Mouse (Mus musculus): ENCODE results near the gene Mia. TPM values are rescaled to one million over a fixed set of nuclear protein-coding genes. Genes with fewer than 3 reads are reported as not detected.

The Mia gene
- polyA plus RNA-seq, 1 experiment from 2014 or later: 0.45 TPM

- no peaks in the 10 kb centered on the region for H3K9me3 ChIP-seq (replicated peaks)
- peaks cover 63% of the 10 kb centered on the region for H3K4me1 ChIP-seq
- peak overlapping the region; percentile 92 for H3K27ac ChIP-seq
- H3K27me3 ChIP-seq (replicated peaks): no peaks in the 10 kb centered on the region
- under 1% methylated on average over 40 of the region's 43 CpGs for WGBS (ENCODE audit: insufficient replicate concordance)
- peaks cover 45% of the 10 kb centered on the region for H3K36me3 ChIP-seq
- H3K4me3 ChIP-seq: peak overlapping the region; percentile 84
- peak; percentile 76 for ATAC-seq
- H3K4me2 ChIP-seq: peak overlapping the region; percentile 81
- H3K9ac ChIP-seq: peak overlapping the region; percentile 90
These were observed 14.7 kb downstream of the Mia start for GRCm38 (mm10) chr7:27166229-27166613.

GRCm38 (mm10) chr7:27165696-27166095 is 15.3 kb downstream of the Mia start:
- Histone ChIP-seq H3K9ac (peak overlapping the region; percentile 90), H3K27me3 (replicated peaks) (no peaks in the 10 kb centered on the region), H3K4me2 (peak overlapping the region; percentile 81), H3K27ac (peak overlapping the region; percentile 92), H3K4me3 (peak overlapping the region; percentile 84), H3K9me3 (replicated peaks) (no peaks in the 10 kb centered on the region), H3K4me1 (peaks cover 68% of the 10 kb centered on the region), H3K36me3 (peaks cover 47% of the 10 kb centered on the region)
- peak; percentile 1; the same call in 1 of the 2 replicates for ATAC-seq
- 4% methylated on average over 8 of the region's 8 CpGs for WGBS (ENCODE audit: insufficient replicate concordance)

DNA sequence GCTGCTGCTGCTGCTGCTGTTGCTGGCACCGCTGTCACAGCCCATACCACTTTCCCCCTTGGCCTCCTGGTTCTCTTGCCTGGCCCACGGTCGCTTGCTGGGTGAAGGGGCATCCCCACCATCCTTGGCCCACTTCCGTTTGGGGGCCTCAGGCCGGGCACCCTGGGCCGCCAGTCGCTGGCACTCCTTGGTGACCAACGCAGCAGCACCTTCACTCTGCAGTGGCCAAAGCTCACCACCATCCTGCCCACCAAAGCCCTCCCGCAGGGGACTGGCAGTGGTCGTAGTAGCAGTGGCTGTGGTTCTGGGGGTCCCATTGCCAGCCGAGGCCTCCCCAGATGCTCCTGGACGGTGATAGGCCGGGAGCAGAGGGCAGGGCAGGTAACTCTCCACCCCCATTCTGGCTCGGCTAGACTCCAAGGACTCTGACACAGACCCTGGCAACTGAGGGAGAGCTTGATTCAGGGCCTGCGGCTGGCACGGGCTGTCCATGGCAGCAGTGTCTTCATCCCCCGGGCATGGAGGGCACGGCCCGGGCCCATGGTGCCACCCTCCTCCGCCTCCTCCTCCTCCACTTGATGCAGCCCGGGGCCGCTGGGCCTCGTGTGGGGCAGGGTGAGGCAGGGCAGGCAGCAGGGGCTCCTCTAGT is 15.8 kb downstream of the Mia start:
- Histone ChIP-seq H3K36me3 (peaks cover 47% of the 10 kb centered on the region), H3K4me2 (peak overlapping the region; percentile 81), H3K4me3 (peak overlapping the region; percentile 84), H3K4me1 (peaks cover 74% of the 10 kb centered on the region), H3K27ac (peak overlapping the region; percentile 92), H3K27me3 (replicated peaks) (no peaks in the 10 kb centered on the region), H3K9ac (peak overlapping the region; percentile 90), H3K9me3 (replicated peaks) (no peaks in the 10 kb centered on the region)
- no peak for ATAC-seq
- WGBS (ENCODE audit: insufficient replicate concordance): 76% methylated on average over 23 of the region's 23 CpGs

DNA sequence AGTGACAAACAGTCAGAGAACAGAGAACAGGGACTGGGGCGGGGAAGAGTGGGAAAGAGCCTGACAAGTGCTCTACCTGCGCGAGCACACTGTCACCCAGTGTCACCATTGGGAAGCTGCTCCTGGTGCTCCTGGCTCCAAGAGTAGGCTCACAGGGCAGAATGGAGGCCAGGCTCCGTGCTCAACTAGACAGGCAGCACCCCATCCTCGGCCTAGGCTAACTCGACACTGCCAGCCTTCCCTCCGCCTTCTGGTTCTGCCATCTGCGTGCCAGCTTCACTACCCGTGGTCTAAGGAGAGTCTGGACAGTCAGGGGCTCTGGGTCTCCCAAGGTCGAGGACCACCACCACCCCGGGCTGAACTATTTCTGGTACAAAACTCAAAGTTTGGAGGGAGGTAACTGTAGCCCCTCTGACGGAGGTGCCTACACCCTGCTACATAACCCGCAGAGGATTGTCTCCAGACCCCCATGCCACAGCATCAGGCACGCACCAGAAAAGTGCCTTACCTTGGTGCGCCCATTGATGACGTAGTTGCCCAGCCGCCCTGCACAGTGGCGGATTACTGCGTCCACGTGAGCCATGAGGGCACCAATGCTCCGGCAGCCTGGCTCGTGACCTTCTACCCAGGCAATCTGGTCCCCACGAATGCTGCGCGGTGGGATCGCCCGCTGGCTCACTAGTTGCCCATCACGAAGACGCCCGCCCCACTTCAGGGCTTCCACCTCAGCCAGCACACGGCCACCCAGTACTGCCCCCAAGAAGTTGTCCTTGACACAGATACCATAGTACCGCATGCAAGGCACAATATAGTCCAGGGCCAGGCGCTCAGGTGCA is 16.6 kb downstream of the Mia start:
- peaks cover 76% of the 10 kb centered on the region for H3K4me1 ChIP-seq
- 0 out of 2 replicates have a peak overlapping the region, but pooled peaks have one; percentile 3 for H3K9ac ChIP-seq
- no peaks in the 10 kb centered on the region for H3K27me3 ChIP-seq (replicated peaks)
- H3K4me2 ChIP-seq: peak overlapping the region; percentile 81
- H3K9me3 ChIP-seq (replicated peaks): no peaks in the 10 kb centered on the region
- no peak overlapping the region for H3K27ac ChIP-seq
- ATAC-seq: no peak
- H3K36me3 ChIP-seq: peaks cover 51% of the 10 kb centered on the region
- peak overlapping the region; percentile 20; the same call in 1 of the 2 replicates for H3K4me3 ChIP-seq
- WGBS (ENCODE audit: insufficient replicate concordance): 82% methylated on average over 33 of the region's 33 CpGs

DNA sequence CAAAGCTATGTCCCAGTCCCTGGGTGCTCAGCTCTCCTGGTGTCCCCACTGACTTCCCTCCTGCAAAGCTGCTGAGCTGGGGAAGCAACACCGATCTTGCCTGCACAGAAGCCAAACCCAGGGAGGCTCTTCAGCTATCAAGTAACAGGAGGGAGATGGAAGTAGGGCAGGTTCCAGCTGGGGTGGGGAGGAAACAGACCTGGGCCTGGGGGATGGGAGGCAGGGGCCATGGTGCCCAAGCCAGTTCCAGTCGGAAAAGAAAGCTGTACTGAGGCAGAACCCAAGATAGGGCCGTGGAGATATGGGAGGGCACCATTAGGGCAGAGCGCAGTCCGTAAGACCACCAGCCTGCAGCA is 17.5 kb downstream of the Mia start:
- peaks cover 60% of the 10 kb centered on the region for H3K36me3 ChIP-seq

DNA sequence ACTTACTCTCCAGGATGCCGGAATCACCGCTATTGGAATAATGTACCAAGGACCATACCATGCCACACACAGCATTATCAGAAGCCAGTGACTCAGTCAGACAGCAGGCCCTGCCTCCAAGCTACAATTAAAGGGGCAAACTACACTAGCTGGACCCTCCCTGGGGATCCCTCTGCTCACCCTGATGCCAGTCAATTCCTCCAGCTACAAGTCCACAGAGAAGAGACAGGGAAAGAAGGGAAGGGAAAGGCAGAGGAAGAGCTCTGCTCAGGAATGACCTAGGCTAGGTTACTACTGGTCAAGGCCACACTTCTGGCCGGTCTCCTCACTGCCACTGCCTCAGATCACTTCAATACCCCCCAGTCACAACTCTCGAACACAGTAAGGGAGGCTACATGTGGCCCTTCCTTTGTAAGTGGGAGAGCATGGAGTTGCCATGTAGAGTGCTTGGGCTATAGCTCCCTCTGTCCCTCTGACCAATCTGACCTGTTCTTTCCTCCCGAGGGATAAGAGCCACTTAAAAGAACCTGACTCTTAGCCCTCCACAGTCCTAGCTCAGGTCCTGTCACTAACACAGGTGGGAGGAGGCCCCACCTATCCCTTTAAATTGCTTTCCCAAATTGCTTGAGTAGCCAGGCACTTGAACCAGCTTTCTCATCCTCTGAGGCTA is 18.0 kb downstream of the Mia start:
- no peak overlapping the region for H3K4me3 ChIP-seq
- no peaks in the 10 kb centered on the region for H3K9me3 ChIP-seq (replicated peaks)
- H3K36me3 ChIP-seq: peaks cover 65% of the 10 kb centered on the region
- H3K9ac ChIP-seq: 0 out of 2 replicates have a peak overlapping the region, but pooled peaks have one; percentile 17
- peak overlapping the region; percentile 33; the same call in 1 of the 2 replicates for H3K4me2 ChIP-seq
- no peak overlapping the region for H3K27ac ChIP-seq
- no peaks in the 10 kb centered on the region for H3K27me3 ChIP-seq (replicated peaks)
- H3K4me1 ChIP-seq: peaks cover 67% of the 10 kb centered on the region
- ATAC-seq: no peak
- WGBS (ENCODE audit: insufficient replicate concordance): 72% methylated on average over 5 of the region's 5 CpGs

More for the DNA sequence above, 17.5 kb downstream of the Mia start:
- H3K27me3 ChIP-seq (replicated peaks): no peaks in the 10 kb centered on the region
- H3K4me2 ChIP-seq: peak overlapping the region; percentile 33; the same call in 1 of the 2 replicates
- H3K9me3 ChIP-seq (replicated peaks): no peaks in the 10 kb centered on the region
- peak overlapping the region; percentile 17; the same call in 1 of the 2 replicates for H3K9ac ChIP-seq
- no peak for ATAC-seq
- no peak overlapping the region for H3K27ac ChIP-seq
- 73% methylated on average over 5 of the region's 5 CpGs for WGBS (ENCODE audit: insufficient replicate concordance)
- peaks cover 72% of the 10 kb centered on the region for H3K4me1 ChIP-seq
- H3K4me3 ChIP-seq: no peak overlapping the region

DNA sequence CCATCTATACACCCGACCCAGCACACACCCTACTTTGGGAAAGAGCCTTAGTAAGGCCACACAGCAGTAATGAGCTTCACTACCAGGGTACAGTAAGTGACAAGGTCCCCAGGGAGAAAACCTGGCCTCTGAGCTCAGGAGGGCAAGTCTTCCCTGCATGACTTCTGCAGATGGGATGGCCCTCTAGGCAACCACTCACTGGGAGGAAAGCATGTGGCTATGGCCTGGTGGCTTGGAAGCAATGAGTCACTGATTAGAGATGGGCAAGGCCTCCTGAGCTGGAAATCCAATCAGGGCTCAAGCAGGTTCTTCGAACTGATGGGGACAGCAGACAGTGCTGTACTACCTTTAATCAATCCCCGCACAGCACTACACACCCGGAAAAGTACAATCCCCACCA is 19.2 kb downstream of the Mia start:
- H3K9me3 ChIP-seq (replicated peaks): no peaks in the 10 kb centered on the region
- H3K36me3 ChIP-seq: peaks cover 74% of the 10 kb centered on the region
- no peak overlapping the region for H3K4me3 ChIP-seq
- 78% methylated on average over 4 of the region's 4 CpGs for WGBS (ENCODE audit: insufficient replicate concordance)
- H3K4me1 ChIP-seq: peaks cover 59% of the 10 kb centered on the region
- H3K4me2 ChIP-seq: no peak overlapping the region
- no peaks in the 10 kb centered on the region for H3K27me3 ChIP-seq (replicated peaks)
- H3K27ac ChIP-seq: no peak overlapping the region
- ATAC-seq: no peak
- H3K9ac ChIP-seq: no peak overlapping the region

- no peak overlapping the region for H3K27ac ChIP-seq
- H3K4me2 ChIP-seq: no peak overlapping the region
- peaks cover 76% of the 10 kb centered on the region for H3K36me3 ChIP-seq
- H3K9me3 ChIP-seq (replicated peaks): no peaks in the 10 kb centered on the region
- H3K4me3 ChIP-seq: no peak overlapping the region
- no peak for ATAC-seq
- H3K4me1 ChIP-seq: peaks cover 58% of the 10 kb centered on the region
- WGBS (ENCODE audit: insufficient replicate concordance): 70% methylated on average over 3 of the region's 3 CpGs
- no peaks in the 10 kb centered on the region for H3K27me3 ChIP-seq (replicated peaks)
- H3K9ac ChIP-seq: no peak overlapping the region
These were observed 20.0 kb downstream of the Mia start for GRCm38 (mm10) chr7:27160921-27161320.

DNA sequence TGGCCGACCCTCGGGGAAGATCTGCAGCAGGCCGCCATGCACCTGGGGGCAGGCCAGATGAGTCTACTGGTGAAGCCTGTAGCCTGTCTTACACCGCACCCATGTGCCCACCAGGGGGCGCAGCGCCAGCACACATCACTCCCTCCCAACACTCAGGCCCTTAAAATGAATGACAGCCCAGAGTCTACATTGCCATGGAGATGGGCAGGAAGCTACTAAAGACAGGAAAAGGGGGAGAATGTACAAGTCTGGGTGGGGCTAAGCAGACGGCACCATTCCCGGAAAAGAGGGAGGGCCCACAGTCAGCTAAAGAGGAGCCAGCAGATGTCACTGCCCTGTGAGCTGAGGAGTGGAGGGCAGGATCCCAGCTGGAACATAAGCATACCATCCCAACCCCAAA is 21.1 kb downstream of the Mia start:
- Histone ChIP-seq H3K27ac (no peak overlapping the region), H3K36me3 (peaks cover 70% of the 10 kb centered on the region), H3K9me3 (replicated peaks) (no peaks in the 10 kb centered on the region), H3K27me3 (replicated peaks) (no peaks in the 10 kb centered on the region), H3K4me1 (peaks cover 47% of the 10 kb centered on the region), H3K9ac (no peak overlapping the region), H3K4me3 (no peak overlapping the region), H3K4me2 (no peak overlapping the region)
- peak; percentile 83 for ATAC-seq
- WGBS (ENCODE audit: insufficient replicate concordance): 13% methylated on average over 8 of the region's 8 CpGs

DNA sequence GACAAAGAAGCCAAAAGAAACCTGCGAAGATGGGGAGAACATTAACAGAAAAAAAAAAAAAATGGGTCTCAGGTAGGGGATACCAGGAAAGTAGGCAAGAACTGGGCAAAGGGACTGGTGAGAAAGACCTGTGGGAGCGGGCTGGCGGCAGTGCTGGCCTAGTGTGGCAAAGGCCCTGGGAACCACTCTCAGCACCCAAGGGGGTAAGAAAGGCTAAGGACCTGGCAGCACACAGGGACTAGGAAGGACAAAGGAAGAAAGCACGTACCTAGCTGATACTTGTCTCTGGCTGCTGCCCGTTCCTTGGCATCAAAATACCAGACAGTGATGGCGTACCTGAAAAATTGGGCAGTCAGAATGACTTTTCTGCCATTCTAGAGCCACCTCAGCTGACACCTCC is 21.7 kb downstream of the Mia start:
- H3K36me3 ChIP-seq: peaks cover 64% of the 10 kb centered on the region

DNA sequence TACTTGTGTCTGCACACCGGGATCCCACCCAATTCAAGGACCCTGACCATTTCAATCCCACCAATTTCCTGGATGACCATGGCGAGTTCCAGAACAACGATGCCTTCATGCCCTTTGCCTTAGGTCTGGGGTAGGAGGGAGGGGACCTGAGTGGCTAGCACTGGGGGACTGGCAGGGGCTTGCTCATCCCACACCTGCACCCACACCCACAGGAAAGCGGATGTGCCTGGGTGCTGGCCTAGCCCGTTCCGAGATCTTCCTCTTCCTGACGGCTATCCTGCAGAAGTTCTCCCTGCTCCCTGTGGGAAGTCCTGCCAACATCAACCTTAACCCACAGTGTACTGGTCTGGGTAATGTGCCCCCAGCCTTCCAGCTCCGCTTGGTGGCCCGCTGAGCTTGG is 22.8 kb downstream of the Mia start:
- Histone ChIP-seq H3K27me3 (replicated peaks) (no peaks in the 10 kb centered on the region), H3K27ac (no peak overlapping the region), H3K9ac (no peak overlapping the region), H3K4me3 (no peak overlapping the region), H3K9me3 (replicated peaks) (no peaks in the 10 kb centered on the region), H3K36me3 (peaks cover 53% of the 10 kb centered on the region), H3K4me1 (peaks cover 30% of the 10 kb centered on the region), H3K4me2 (no peak overlapping the region)
- 91% methylated on average over 9 of the region's 9 CpGs for WGBS (ENCODE audit: insufficient replicate concordance)
- ATAC-seq: no peak

More for the DNA sequence above, 21.7 kb downstream of the Mia start:
- Histone ChIP-seq H3K9me3 (replicated peaks) (no peaks in the 10 kb centered on the region), H3K9ac (no peak overlapping the region), H3K27ac (no peak overlapping the region), H3K4me3 (no peak overlapping the region), H3K4me2 (no peak overlapping the region), H3K4me1 (peaks cover 41% of the 10 kb centered on the region), H3K27me3 (replicated peaks) (no peaks in the 10 kb centered on the region)
- WGBS (ENCODE audit: insufficient replicate concordance): 87% methylated on average over 6 of the region's 6 CpGs
- no peak for ATAC-seq

DNA sequence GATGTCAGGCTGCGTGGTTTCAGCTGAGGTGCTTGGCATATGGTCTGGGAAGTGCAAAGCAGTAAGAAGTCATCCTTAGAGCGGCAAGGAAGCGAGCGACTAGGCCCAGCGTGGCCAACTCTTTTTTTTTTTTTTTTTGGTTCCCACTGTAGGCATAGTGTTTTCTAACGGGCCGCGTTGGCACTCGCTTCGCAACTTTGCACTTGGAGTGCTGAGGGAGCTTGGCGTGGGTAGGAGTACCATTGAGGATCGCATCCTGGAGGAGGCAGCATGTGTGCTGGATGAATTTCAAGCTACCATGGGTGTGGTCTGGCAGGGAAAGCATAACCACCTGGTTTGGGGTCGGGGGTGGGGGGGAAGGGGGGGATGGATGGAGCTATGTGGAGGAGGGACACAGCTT is 25.0 kb downstream of the Mia start:
- Histone ChIP-seq H3K4me3 (no peak overlapping the region), H3K36me3 (peaks cover 32% of the 10 kb centered on the region), H3K4me2 (no peak overlapping the region), H3K9ac (no peak overlapping the region), H3K9me3 (replicated peaks) (no peaks in the 10 kb centered on the region), H3K4me1 (peaks cover 11% of the 10 kb centered on the region), H3K27me3 (replicated peaks) (no peaks in the 10 kb centered on the region), H3K27ac (no peak overlapping the region)
- 78% methylated on average over 13 of the region's 13 CpGs for WGBS (ENCODE audit: insufficient replicate concordance)
- ATAC-seq: no peak
